In genomic region chr9:42265309-42265708, GRCm38 (mm10) we compare ENCODE assay signal across 10 mouse cellular contexts. TPM values are rescaled to one million over a fixed set of nuclear protein-coding genes. Genes with fewer than 3 reads are reported as not detected.
DNase-seq lines count a peak whose midpoint lies in the region; ATAC-seq and TF ChIP-seq lines count a peak whose summit lies in the region.
"Had no signal": no experiment of that assay in that cellular context is flagged by ENCODE, and none has a peak within 500 bp of the region (broad histone marks: within the 10 kb centered on the region; RNA-seq: fewer than 3 reads in every experiment).

No protein-coding gene starts in this region.

- H3K9me3 ChIP-seq in midbrain, embryonic 12.5 days, result no peaks in the 10 kb centered on the region
- H3K9me3 ChIP-seq in midbrain, embryonic 10.5 days (replicated peaks), result no peaks in the 10 kb centered on the region
- no peaks in the 10 kb centered on the region for H3K9me3 ChIP-seq in forebrain, embryonic 15.5 days
- no peaks in the 10 kb centered on the region for H3K9me3 ChIP-seq in kidney, embryonic 16.5 days (ENCODE audit: low read length)
- H3K9me3 ChIP-seq: G1E; lung, embryonic 15.5 days had no signal

- no peak overlapping the region for H3K4me3 ChIP-seq in midbrain, embryonic 12.5 days
- H3K4me3 ChIP-seq in midbrain, embryonic 10.5 days, result no peak overlapping the region
- no peak overlapping the region for H3K4me3 ChIP-seq in forebrain, embryonic 15.5 days
- H3K4me3 ChIP-seq in myocyte, result no peak overlapping the region
- H3K4me3 ChIP-seq in kidney, embryonic 16.5 days (ENCODE audit: low read length), result no peak overlapping the region

- no peak for ATAC-seq in midbrain, embryonic 12.5 days (ENCODE audit: low FRiP score, low read depth)
- no peak for ATAC-seq in forebrain, embryonic 15.5 days (replicated peaks)
- ATAC-seq in kidney, embryonic 16.5 days (ENCODE audit: low FRiP score, low TSS enrichment), result no peak
- ATAC-seq: intestine, postnatal 0 days had no signal

- H3K4me1 ChIP-seq in midbrain, embryonic 12.5 days, result peaks cover 25% of the 10 kb centered on the region
- H3K4me1 ChIP-seq in midbrain, embryonic 10.5 days, result peaks cover 30% of the 10 kb centered on the region
- peaks cover 33% of the 10 kb centered on the region for H3K4me1 ChIP-seq in forebrain, embryonic 15.5 days
- peaks cover 11% of the 10 kb centered on the region for H3K4me1 ChIP-seq in kidney, embryonic 16.5 days (ENCODE audit: insufficient read depth, low read length)

- H3K4me2 ChIP-seq in midbrain, embryonic 12.5 days (replicated peaks), result peak overlapping the region; percentile 75; the same call in 1 of the 2 replicates
- peak overlapping the region; percentile 55; the same call in 1 of the 2 replicates for H3K4me2 ChIP-seq in forebrain, embryonic 15.5 days (replicated peaks)
- H3K4me2 ChIP-seq in myocyte (ENCODE audit: low read depth), result peak overlapping the region; percentile 78
- H3K4me2 ChIP-seq in kidney, embryonic 16.5 days (replicated peaks; ENCODE audit: low read depth, low read length), result no peak overlapping the region

- no peak overlapping the region for H3K27ac ChIP-seq in midbrain, embryonic 12.5 days (replicated peaks)
- no peak overlapping the region for H3K27ac ChIP-seq in midbrain, embryonic 10.5 days (replicated peaks)
- H3K27ac ChIP-seq in forebrain, embryonic 15.5 days (replicated peaks), result no peak overlapping the region
- no peak overlapping the region for H3K27ac ChIP-seq in kidney, embryonic 16.5 days (ENCODE audit: low read length)

- H3K79me2 ChIP-seq in myocyte (ENCODE audit: control insufficient read depth, insufficient read depth), result peaks cover 35% of the 10 kb centered on the region

- no peak for DNase-seq in midbrain, embryonic 10.5 days (ENCODE audit: low spot score)
- peak; percentile 67 for DNase-seq in cerebellum, adult 9-10 months
- DNase-seq in ovary, postnatal 10 days (ENCODE audit: low spot score), result no peak

- H3K36me3 ChIP-seq in midbrain, embryonic 12.5 days, result peaks cover 9% of the 10 kb centered on the region; the same call in 1 of the 2 replicates
- H3K36me3 ChIP-seq in midbrain, embryonic 10.5 days, result peaks cover 15% of the 10 kb centered on the region
- H3K36me3 ChIP-seq in forebrain, embryonic 15.5 days, result peaks cover 2% of the 10 kb centered on the region; the same call in 1 of the 2 replicates
- H3K36me3 ChIP-seq in myocyte (ENCODE audit: control insufficient read depth, insufficient read depth), result no peaks in the 10 kb centered on the region
- no peaks in the 10 kb centered on the region for H3K36me3 ChIP-seq in kidney, embryonic 16.5 days (ENCODE audit: insufficient read depth, low read length)

- H3ac ChIP-seq in myocyte (ENCODE audit: control insufficient read depth, insufficient read length), result no peak overlapping the region

- H3K27me3 ChIP-seq in midbrain, embryonic 12.5 days, result no peaks in the 10 kb centered on the region; the same call in 1 of the 2 replicates
- H3K27me3 ChIP-seq in midbrain, embryonic 10.5 days (ENCODE audit: low read depth, poor library complexity, severe bottlenecking), result no peaks in the 10 kb centered on the region
- no peaks in the 10 kb centered on the region for H3K27me3 ChIP-seq in forebrain, embryonic 15.5 days
- peaks cover 6% of the 10 kb centered on the region for H3K27me3 ChIP-seq in myocyte (ENCODE audit: control insufficient read depth, insufficient read depth, insufficient read length)
- no peaks in the 10 kb centered on the region for H3K27me3 ChIP-seq in kidney, embryonic 16.5 days (ENCODE audit: insufficient read depth, low read length)
- H3K27me3 ChIP-seq: lung, embryonic 15.5 days had no signal

- no peak overlapping the region for H3K9ac ChIP-seq in midbrain, embryonic 12.5 days (replicated peaks)
- H3K9ac ChIP-seq in forebrain, embryonic 15.5 days (replicated peaks), result no peak overlapping the region
- no peak overlapping the region for H3K9ac ChIP-seq in kidney, embryonic 16.5 days (replicated peaks; ENCODE audit: low read length)

- 96% methylated on average over 4 of the region's 4 CpGs for WGBS in midbrain, embryonic 12.5 days
- 92% methylated on average over 4 of the region's 4 CpGs for WGBS in midbrain, embryonic 10.5 days
- WGBS in forebrain, embryonic 15.5 days, result 85% methylated on average over 4 of the region's 4 CpGs
- 91% methylated on average over 4 of the region's 4 CpGs for WGBS in kidney, embryonic 16.5 days

- TF ChIP-seq POLR2A in myocyte (IDR thresholded peaks at IDR 0.05; ENCODE audit: insufficient read length, low read depth), result no peak

TF ChIP-seq in myocyte, 11 proteins besides CTCF, POLR2A, EP300 and RAD21:
- no peak for TF ChIP-seq POLR2AphosphoS2 (IDR thresholded peaks at IDR 0.05; ENCODE audit: insufficient read length, low read depth)
- no peak for TF ChIP-seq REST (IDR thresholded peaks at IDR 0.05; ENCODE audit: insufficient read depth, insufficient read length)
- no peak for TF ChIP-seq TCF3 (IDR thresholded peaks at IDR 0.05; ENCODE audit: insufficient read length, low read depth)
- no peak for TF ChIP-seq MAX (IDR thresholded peaks at IDR 0.05; ENCODE audit: low read depth)
- no peak for TF ChIP-seq MYOD1 (IDR thresholded peaks at IDR 0.05; ENCODE audit: control insufficient read depth in 1 of 3, insufficient read length in 2 of 3, low read depth in 2 of 3)
- TF ChIP-seq SRF (IDR thresholded peaks at IDR 0.05; ENCODE audit: control insufficient read depth, insufficient read length, low read depth), result no peak
- no peak for TF ChIP-seq E2F4 (IDR thresholded peaks at IDR 0.05; ENCODE audit: insufficient read depth)
- TF ChIP-seq USF1 (IDR thresholded peaks at IDR 0.05; ENCODE audit: low read depth), result no peak
- TF ChIP-seq TCF12 (IDR thresholded peaks at IDR 0.05; ENCODE audit: insufficient read depth, poor library complexity, severe bottlenecking), result no peak
- no peak for TF ChIP-seq CEBPB (IDR thresholded peaks at IDR 0.05; ENCODE audit: insufficient read depth, poor library complexity, severe bottlenecking)
- TF ChIP-seq MYOG (IDR thresholded peaks at IDR 0.05; ENCODE audit: control insufficient read depth in 1 of 3, insufficient read depth in 1 of 3, insufficient read length in 2 of 3, low read depth in 2 of 3), result no peak
TF ChIP-seq in myocyte: peak in this region for 0.

RNA-seq across cellular contexts. Expression of gene Sc5d, which starts 1.3 kb away (rescaled TPM):
- 65.9 and 67.5 TPM in 2 replicates for polyA plus RNA-seq in midbrain, embryonic 12.5 days (2016; fragmentation: Nextera tagmentation; extraction: Ambion mirVana)
- polyA plus RNA-seq in midbrain, embryonic 10.5 days (2016; fragmentation: Nextera tagmentation; extraction: Ambion mirVana), result 64.8 and 71.0 TPM in 2 replicates
- 68.1 and 69.8 TPM in 2 replicates for polyA plus RNA-seq in forebrain, embryonic 15.5 days (2015; fragmentation: Nextera tagmentation; extraction: Ambion mirVana)
- polyA plus RNA-seq in myocyte (2012; fragmentation: generic; extraction: Trizol), result 18.6 TPM
- polyA plus RNA-seq in kidney, embryonic 16.5 days (2015; fragmentation: Nextera tagmentation; extraction: Ambion mirVana), result 33.8 and 36.6 TPM in 2 replicates
